Mouse (Mus musculus): ENCODE data around the gene Fam208b. TPM values are rescaled to one million over a fixed set of nuclear protein-coding genes. Genes with fewer than 3 reads are reported as not detected.

Fam208b gene
- polyA plus RNA-seq, 1 experiment from 2014 or later = 25.2 TPM

- WGBS = 87% methylated on average over 5 of the region's 5 CpGs
- no peak overlapping the region for H3K27ac ChIP-seq (replicated peaks; ENCODE audit: low read depth, low read length)
- no peak for ATAC-seq (ENCODE audit: low FRiP score, low TSS enrichment)
- no peak overlapping the region for H3K4me2 ChIP-seq (ENCODE audit: low read length)
- no peaks in the 10 kb centered on the region for H3K27me3 ChIP-seq (ENCODE audit: control insufficient read depth, insufficient read depth, low read length)
- no peak for DNase-seq
- H3K4me3 ChIP-seq (replicated peaks; ENCODE audit: low read depth, low read length) = no peak overlapping the region
- H3K4me1 ChIP-seq (ENCODE audit: control insufficient read depth, insufficient read depth, low read length) = peaks cover 27% of the 10 kb centered on the region
- H3K9ac ChIP-seq (replicated peaks; ENCODE audit: low read length) = no peak overlapping the region
- H3K9me3 ChIP-seq (ENCODE audit: control insufficient read depth, low read length) = no peaks in the 10 kb centered on the region
- H3K36me3 ChIP-seq (ENCODE audit: control insufficient read depth, insufficient read depth, low read length) = peaks cover 10% of the 10 kb centered on the region
Observed at GRCm38 (mm10) chr13:3544925-3545324, 66.0 kb downstream of the Fam208b start.

- Histone ChIP-seq H3K4me1 (ENCODE audit: control insufficient read depth, insufficient read depth, low read length) (peaks cover 32% of the 10 kb centered on the region), H3K27me3 (ENCODE audit: control insufficient read depth, insufficient read depth, low read length) (no peaks in the 10 kb centered on the region), H3K36me3 (ENCODE audit: control insufficient read depth, insufficient read depth, low read length) (peaks cover 9% of the 10 kb centered on the region), H3K27ac (replicated peaks; ENCODE audit: low read depth, low read length) (no peak overlapping the region), H3K4me3 (replicated peaks; ENCODE audit: low read depth, low read length) (no peak overlapping the region), H3K9ac (replicated peaks; ENCODE audit: low read length) (no peak overlapping the region), H3K9me3 (ENCODE audit: control insufficient read depth, low read length) (no peaks in the 10 kb centered on the region), H3K4me2 (ENCODE audit: low read length) (no peak overlapping the region)
- no peak for DNase-seq
- WGBS = 90% methylated on average over 4 of the region's 4 CpGs
- no peak for ATAC-seq (ENCODE audit: low FRiP score, low TSS enrichment)
Observed at GRCm38 (mm10) chr13:3544077-3544874, 66.6 kb downstream of the Fam208b start.

GRCm38 (mm10) chr13:3541159-3541782 is 69.6 kb downstream of the Fam208b start:
- ATAC-seq (ENCODE audit: low FRiP score, low TSS enrichment) (no peak), DNase-seq (peak; percentile 52)
- Histone ChIP-seq H3K27me3 (ENCODE audit: control insufficient read depth, insufficient read depth, low read length) (no peaks in the 10 kb centered on the region), H3K9ac (replicated peaks; ENCODE audit: low read length) (no peak overlapping the region), H3K4me3 (replicated peaks; ENCODE audit: low read depth, low read length) (no peak overlapping the region), H3K36me3 (ENCODE audit: control insufficient read depth, insufficient read depth, low read length) (no peaks in the 10 kb centered on the region), H3K4me1 (ENCODE audit: control insufficient read depth, insufficient read depth, low read length) (peaks cover 42% of the 10 kb centered on the region), H3K27ac (replicated peaks; ENCODE audit: low read depth, low read length) (peak overlapping the region; percentile 6; the same call in 1 of the 2 replicates), H3K4me2 (ENCODE audit: low read length) (peak overlapping the region; percentile 90), H3K9me3 (ENCODE audit: control insufficient read depth, low read length) (no peaks in the 10 kb centered on the region)
- WGBS = 50% methylated on average over 2 of the region's 2 CpGs

- peaks cover 42% of the 10 kb centered on the region for H3K4me1 ChIP-seq (ENCODE audit: control insufficient read depth, insufficient read depth, low read length)
- peak overlapping the region; percentile 90 for H3K4me2 ChIP-seq (ENCODE audit: low read length)
- no peak for DNase-seq
- no peak overlapping the region for H3K9ac ChIP-seq (replicated peaks; ENCODE audit: low read length)
- no peak for ATAC-seq (ENCODE audit: low FRiP score, low TSS enrichment)
- 15% methylated on average over 2 of the region's 2 CpGs for WGBS
- H3K36me3 ChIP-seq (ENCODE audit: control insufficient read depth, insufficient read depth, low read length) = no peaks in the 10 kb centered on the region
- H3K9me3 ChIP-seq (ENCODE audit: control insufficient read depth, low read length) = no peaks in the 10 kb centered on the region
- H3K27ac ChIP-seq (replicated peaks; ENCODE audit: low read depth, low read length) = no peak overlapping the region
- H3K4me3 ChIP-seq (replicated peaks; ENCODE audit: low read depth, low read length) = peak overlapping the region; percentile 95
- H3K27me3 ChIP-seq (ENCODE audit: control insufficient read depth, insufficient read depth, low read length) = no peaks in the 10 kb centered on the region
Observed at GRCm38 (mm10) chr13:3540166-3540565, 70.7 kb downstream of the Fam208b start.

- no peaks in the 10 kb centered on the region for H3K36me3 ChIP-seq (ENCODE audit: control insufficient read depth, insufficient read depth, low read length)
- peak overlapping the region; percentile 90 for H3K4me2 ChIP-seq (ENCODE audit: low read length)
- ATAC-seq (ENCODE audit: low FRiP score, low TSS enrichment) (no peak), DNase-seq (peak; percentile 47)
- peak overlapping the region; percentile 99 for H3K9ac ChIP-seq (replicated peaks; ENCODE audit: low read length)
- peak overlapping the region; percentile 95 for H3K4me3 ChIP-seq (replicated peaks; ENCODE audit: low read depth, low read length)
- H3K27ac ChIP-seq (replicated peaks; ENCODE audit: low read depth, low read length) = peak overlapping the region; percentile 98
- 2% methylated on average over 15 of the region's 15 CpGs for WGBS
- H3K27me3 ChIP-seq (ENCODE audit: control insufficient read depth, insufficient read depth, low read length) = no peaks in the 10 kb centered on the region
- peaks cover 42% of the 10 kb centered on the region for H3K4me1 ChIP-seq (ENCODE audit: control insufficient read depth, insufficient read depth, low read length)
- no peaks in the 10 kb centered on the region for H3K9me3 ChIP-seq (ENCODE audit: control insufficient read depth, low read length)
Observed at GRCm38 (mm10) chr13:3538969-3539562, 71.8 kb downstream of the Fam208b start.

- Histone ChIP-seq H3K4me1 (ENCODE audit: control insufficient read depth, insufficient read depth, low read length) (peaks cover 42% of the 10 kb centered on the region), H3K4me3 (replicated peaks; ENCODE audit: low read depth, low read length) (peak overlapping the region; percentile 95), H3K4me2 (ENCODE audit: low read length) (peak overlapping the region; percentile 90), H3K36me3 (ENCODE audit: control insufficient read depth, insufficient read depth, low read length) (no peaks in the 10 kb centered on the region), H3K9ac (replicated peaks; ENCODE audit: low read length) (peak overlapping the region; percentile 99), H3K27me3 (ENCODE audit: control insufficient read depth, insufficient read depth, low read length) (no peaks in the 10 kb centered on the region), H3K9me3 (ENCODE audit: control insufficient read depth, low read length) (no peaks in the 10 kb centered on the region), H3K27ac (replicated peaks; ENCODE audit: low read depth, low read length) (peak overlapping the region; percentile 98)
- WGBS = under 1% methylated on average over 59 of the region's 59 CpGs
- ATAC-seq (ENCODE audit: low FRiP score, low TSS enrichment) (peak; percentile 67), DNase-seq (peak; percentile 73)
Observed at GRCm38 (mm10) chr13:3538223-3538968, 72.5 kb downstream of the Fam208b start.

- H3K9ac ChIP-seq (replicated peaks; ENCODE audit: low read length) = peak within 1 kb of the TSS; percentile 99
- peak within 1 kb of the TSS; percentile 90 for H3K4me2 ChIP-seq (ENCODE audit: low read length)
- ATAC-seq (ENCODE audit: low FRiP score, low TSS enrichment) = peak; percentile 98
- peak within 1 kb of the TSS; percentile 98 for H3K27ac ChIP-seq (replicated peaks; ENCODE audit: low read depth, low read length)
- H3K27me3 ChIP-seq (ENCODE audit: control insufficient read depth, insufficient read depth, low read length) = no peaks in the 10 kb centered on the region
- under 1% methylated on average over 46 of the region's 47 CpGs for WGBS
- H3K9me3 ChIP-seq (ENCODE audit: control insufficient read depth, low read length) = no peaks in the 10 kb centered on the region
- DNase-seq = peak; percentile 99
- H3K4me3 ChIP-seq (replicated peaks; ENCODE audit: low read depth, low read length) = peak within 1 kb of the TSS; percentile 95
- peaks cover 41% of the 10 kb centered on the region for H3K4me1 ChIP-seq (ENCODE audit: control insufficient read depth, insufficient read depth, low read length)
- H3K36me3 ChIP-seq (ENCODE audit: control insufficient read depth, insufficient read depth, low read length) = no peaks in the 10 kb centered on the region
Observed at GRCm38 (mm10) chr13:3537594-3538222, 73.2 kb downstream of the Fam208b start, which contains the start of gene Gdi2. TSS of gene Gdi2 (plus strand) at chr13:3538063.

GRCm38 (mm10) chr13:3534146-3534545 is 76.8 kb downstream of the Fam208b start:
- Histone ChIP-seq H3K4me2 (ENCODE audit: low read length) (no peak overlapping the region), H3K9ac (replicated peaks; ENCODE audit: low read length) (no peak overlapping the region), H3K4me3 (replicated peaks; ENCODE audit: low read depth, low read length) (no peak overlapping the region), H3K9me3 (ENCODE audit: control insufficient read depth, low read length) (no peaks in the 10 kb centered on the region), H3K27ac (replicated peaks; ENCODE audit: low read depth, low read length) (no peak overlapping the region), H3K27me3 (ENCODE audit: control insufficient read depth, insufficient read depth, low read length) (no peaks in the 10 kb centered on the region), H3K4me1 (ENCODE audit: control insufficient read depth, insufficient read depth, low read length) (peaks cover 9% of the 10 kb centered on the region; the same call in 1 of the 2 replicates), H3K36me3 (ENCODE audit: control insufficient read depth, insufficient read depth, low read length) (no peaks in the 10 kb centered on the region)
- ATAC-seq (ENCODE audit: low FRiP score, low TSS enrichment) (no peak), DNase-seq (no peak)
- WGBS = 93% methylated on average over 4 of the region's 4 CpGs
